Mouse (Mus musculus) liver, adult 2 months (tissue): ENCODE results near the gene Kirrel3.

Experiments
- CTCF ChIP-seq: fragments of 200-500 bp; IDR thresholded peaks from 2 replicates; pipeline ENCODE4 v1.5.1; 2011; ENCODE audit warnings: low read depth, low read length, control low read depth
- POLR2A ChIP-seq: fragments of 200-500 bp; IDR thresholded peaks from 2 replicates; pipeline ENCODE4 v1.6.1; 2011; ENCODE audit warnings: low read length, control low read depth; ENCODE audit not compliant: insufficient read depth; ENCODE audit errors: extremely low read depth

GRCm38 (mm10) chr9:35039846-35040245 lies 554.2 kb downstream of the Kirrel3 start:
- TF ChIP-seq POLR2A (no peak), CTCF (no peak)
